Mouse (Mus musculus) liver, adult 2 months (tissue): ENCODE results near the gene Spg11.
"Not testable (repeated sequence)": the region's sequence is repeated elsewhere in the genome, so short reads cannot be mapped to it uniquely, and the experiment has no call there.

Source experiments
- CTCF ChIP-seq: fragments of 200-500 bp; IDR thresholded peaks from 2 replicates; pipeline ENCODE4 v1.5.1; 2011; ENCODE audit warnings: low read depth, low read length, control low read depth
- POLR2A ChIP-seq: fragments of 200-500 bp; IDR thresholded peaks from 2 replicates; pipeline ENCODE4 v1.6.1; 2011; ENCODE audit warnings: low read length, control low read depth; ENCODE audit not compliant: insufficient read depth; ENCODE audit errors: extremely low read depth

- not testable (repeated sequence) for TF ChIP-seq POLR2A, CTCF
These were observed 91.1 kb downstream of the Spg11 start for GRCm38 (mm10) chr2:122027091-122027490.
